Mouse (Mus musculus) ES-Bruce4 (cell line): ENCODE measurements at regions not wholly inside any gene's neighbourhood (a gene's known extent, or its start where the extent isn't known, plus 50 kb on each side); places are given as distances from the start of the nearest gene placed in this dataset.
"Not testable (repeated sequence)": the region's sequence is repeated elsewhere in the genome, so short reads cannot be mapped to it uniquely, and the experiment has no call there.

Experiments
- H3K27ac ChIP-seq: 2 replicates; pipeline ENCODE4 v1.5.1; 2012; ENCODE audit warnings: low read length, inconsistent platforms; ENCODE audit not compliant: insufficient read depth
- H3K27me3 ChIP-seq: 2 replicates; pipeline ENCODE4 v1.6.1; 2012; ENCODE audit warnings: mild to moderate bottlenecking, low read length, inconsistent platforms; ENCODE audit not compliant: control insufficient read depth, poor library complexity, insufficient read depth, severe bottlenecking
- H3K36me3 ChIP-seq: 2 replicates; pipeline ENCODE4 v1.6.1; 2012; ENCODE audit warnings: inconsistent platforms, mild to moderate bottlenecking, low read length, moderate library complexity; ENCODE audit not compliant: control insufficient read depth, poor library complexity, insufficient read depth, severe bottlenecking
- H3K4me1 ChIP-seq: one replicate; pipeline ENCODE4 v1.8.1; 2011; ENCODE audit warnings: low read length; ENCODE audit not compliant: control insufficient read depth, insufficient read depth
- H3K4me3 ChIP-seq: 2 replicates; pipeline ENCODE4 v1.5.1; 2011; ENCODE audit warnings: low read depth, mild to moderate bottlenecking, low read length
- H3K9ac ChIP-seq: 2 replicates; pipeline ENCODE4 v1.6.1; 2012; ENCODE audit warnings: low read depth, mild to moderate bottlenecking, inconsistent platforms; ENCODE audit not compliant: poor library complexity, severe bottlenecking
- H3K9me3 ChIP-seq: replicated peaks from 2 replicates; pipeline ENCODE4 v1.6.1; 2012; ENCODE audit warnings: mild to moderate bottlenecking, low read length, inconsistent platforms; ENCODE audit not compliant: control insufficient read depth, poor library complexity, insufficient read depth, severe bottlenecking
- CTCF ChIP-seq: IDR thresholded peaks from one replicate; pipeline ENCODE4 v1.8.1; 2011; ENCODE audit warnings: low read depth, low read length
- EP300 ChIP-seq: IDR thresholded peaks from 2 replicates; pipeline ENCODE4 v1.6.1; 2011; ENCODE audit warnings: low read depth, low read length; ENCODE audit not compliant: insufficient read depth
- POLR2A ChIP-seq: IDR thresholded peaks from one replicate; pipeline ENCODE4 v1.8.1; 2011; ENCODE audit warnings: low read length; ENCODE audit not compliant: insufficient read depth

DNA sequence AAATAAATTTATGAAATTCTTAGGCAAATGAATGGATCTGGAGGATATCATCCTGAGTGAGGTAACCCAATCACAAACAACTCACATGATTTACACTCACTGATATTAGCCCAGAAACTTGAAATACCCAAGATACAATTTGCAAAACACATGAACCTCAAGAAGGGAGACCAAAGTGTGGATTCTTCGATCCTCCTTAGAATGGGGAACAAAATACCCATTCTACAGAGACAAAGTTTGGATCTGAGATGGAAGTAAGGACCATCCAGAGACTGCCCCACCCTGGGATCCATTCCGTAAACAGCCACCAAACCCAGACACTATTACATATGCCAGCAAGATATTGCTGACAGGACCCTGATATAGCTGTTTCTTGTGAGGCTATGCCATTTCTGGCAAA is 971.2 kb downstream of the Agbl1 start:
- H3K27ac ChIP-seq, H3K36me3 ChIP-seq, H3K27me3 ChIP-seq, H3K9me3 ChIP-seq, H3K4me3 ChIP-seq, H3K9ac ChIP-seq, H3K4me1 ChIP-seq: not testable (repeated sequence)

DNA sequence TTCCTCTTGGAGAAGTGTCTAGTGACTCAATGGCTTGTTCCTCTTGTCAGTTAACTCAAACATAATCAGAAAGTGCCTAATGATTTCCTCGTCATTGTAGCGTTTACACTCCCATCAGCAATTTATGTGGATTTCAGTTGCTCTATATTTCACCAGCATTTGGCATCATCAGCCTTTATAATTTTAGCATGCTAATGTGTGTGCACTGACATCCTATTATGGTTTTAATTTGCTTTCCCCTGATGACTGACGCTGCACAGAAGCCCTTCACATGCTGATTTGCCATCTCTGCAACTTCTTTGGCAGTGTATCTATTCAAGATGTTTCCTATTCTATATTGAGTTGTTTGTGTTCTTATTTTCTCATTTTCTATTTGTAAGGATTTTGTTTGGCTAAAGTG is 975.9 kb downstream of the Agbl1 start:
- TF ChIP-seq CTCF (no peak), EP300 (no peak), POLR2A (no peak)
- Histone ChIP-seq H3K4me3 (no peak overlapping the region), H3K4me1 (no peaks in the 10 kb centered on the region), H3K27ac (no peak overlapping the region), H3K36me3 (no peaks in the 10 kb centered on the region), H3K9ac (no peak overlapping the region), H3K9me3 (no peaks in the 10 kb centered on the region), H3K27me3 (no peaks in the 10 kb centered on the region)

DNA sequence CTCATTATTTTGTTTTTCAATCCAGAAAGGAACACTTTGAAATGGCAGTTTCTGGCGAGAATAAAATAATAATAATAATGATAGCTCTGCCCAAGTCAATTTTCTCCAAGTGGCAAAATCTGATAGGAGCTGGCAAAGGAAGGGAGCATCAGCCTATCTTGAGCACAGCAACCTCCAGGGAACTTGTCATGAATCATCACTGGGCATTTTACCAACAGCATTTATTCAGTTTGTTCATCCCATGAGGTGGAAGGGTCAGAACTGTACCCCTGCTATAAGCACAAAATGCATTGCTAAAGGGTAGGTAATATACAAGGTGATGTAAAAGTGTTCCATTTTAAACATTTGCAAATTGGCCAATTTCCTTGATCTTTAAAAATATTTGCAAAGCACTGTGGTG is 1019.7 kb downstream of the Agbl1 start:
- Histone ChIP-seq H3K4me3 (no peak overlapping the region), H3K9ac (no peak overlapping the region), H3K4me1 (no peaks in the 10 kb centered on the region), H3K27me3 (no peaks in the 10 kb centered on the region), H3K27ac (no peak overlapping the region), H3K9me3 (no peaks in the 10 kb centered on the region), H3K36me3 (no peaks in the 10 kb centered on the region)
- TF ChIP-seq CTCF, result no peak
- TF ChIP-seq POLR2A, result no peak
- TF ChIP-seq EP300, result no peak

DNA sequence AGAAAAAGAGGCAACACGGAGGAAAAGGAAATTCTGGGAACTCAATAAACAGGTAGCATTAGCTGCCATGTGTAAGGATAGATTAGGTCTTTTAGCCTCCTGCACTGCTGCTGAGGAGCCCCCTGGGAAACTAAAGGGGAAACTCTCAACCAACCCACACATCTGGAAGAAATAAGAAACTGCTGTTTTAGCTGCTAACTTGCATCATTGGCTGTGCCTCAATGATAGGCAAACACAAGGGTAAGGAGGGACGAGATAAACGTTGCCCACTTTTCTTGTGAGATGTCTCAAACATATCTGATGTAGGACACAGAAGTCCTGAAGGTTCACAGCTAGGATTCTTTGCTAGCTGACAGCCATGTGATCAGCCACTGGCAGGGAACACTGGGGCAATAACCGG is 1058.0 kb downstream of the Agbl1 start:
- Histone ChIP-seq H3K36me3 (no peaks in the 10 kb centered on the region), H3K9ac (no peak overlapping the region), H3K27me3 (no peaks in the 10 kb centered on the region), H3K4me1 (no peaks in the 10 kb centered on the region), H3K4me3 (no peak overlapping the region), H3K27ac (no peak overlapping the region), H3K9me3 (0 out of 2 replicates have a peak, but pooled peaks cover 2% of the 10 kb centered on the region)
- no peak for TF ChIP-seq EP300
- no peak for TF ChIP-seq CTCF
- no peak for TF ChIP-seq POLR2A

GRCm38 (mm10) chr7:77294984-77295642 is 1065.4 kb downstream of the Agbl1 start:
- H3K9ac ChIP-seq, result no peak overlapping the region
- H3K36me3 ChIP-seq, result no peaks in the 10 kb centered on the region
- no peak for TF ChIP-seq CTCF
- no peak for TF ChIP-seq EP300
- TF ChIP-seq POLR2A, result no peak
- H3K27ac ChIP-seq, result no peak overlapping the region
- no peak overlapping the region for H3K4me3 ChIP-seq
- H3K4me1 ChIP-seq, result no peaks in the 10 kb centered on the region
- 0 out of 2 replicates have a peak, but pooled peaks cover 2% of the 10 kb centered on the region for H3K9me3 ChIP-seq
- no peaks in the 10 kb centered on the region for H3K27me3 ChIP-seq

DNA sequence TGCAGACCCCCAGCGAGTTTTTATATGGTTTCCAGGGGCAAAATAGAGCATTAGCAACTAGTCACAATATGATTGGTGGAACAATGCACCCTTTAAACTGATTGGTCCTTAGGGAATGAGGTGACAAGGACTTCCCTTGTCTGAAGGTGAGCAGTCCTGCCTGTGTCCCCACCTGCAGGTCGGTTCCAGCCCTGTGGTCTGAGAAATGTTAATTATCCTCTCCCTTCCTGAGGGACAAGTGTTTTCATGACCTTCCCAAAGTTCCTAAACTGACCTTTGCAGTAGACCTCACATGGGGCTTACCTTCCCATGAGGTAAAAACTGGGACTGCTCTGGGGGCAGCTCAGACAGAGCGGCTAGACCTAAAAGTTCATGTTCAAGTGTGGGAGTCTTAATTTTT is 1073.5 kb downstream of the Agbl1 start:
- Histone ChIP-seq H3K4me3 (no peak overlapping the region), H3K9ac (no peak overlapping the region)

More for the DNA sequence above, 1073.5 kb downstream of the Agbl1 start:
- no peak for TF ChIP-seq CTCF
- TF ChIP-seq EP300, result peak; percentile 76
- H3K27me3 ChIP-seq, result no peaks in the 10 kb centered on the region
- no peaks in the 10 kb centered on the region for H3K36me3 ChIP-seq
- H3K9me3 ChIP-seq, result no peaks in the 10 kb centered on the region
- no peaks in the 10 kb centered on the region for H3K4me1 ChIP-seq
- peak overlapping the region; percentile 7; the same call in 1 of the 2 replicates for H3K27ac ChIP-seq
